ENCODE assay signal across 9 mouse cellular contexts in the genomic region with DNA sequence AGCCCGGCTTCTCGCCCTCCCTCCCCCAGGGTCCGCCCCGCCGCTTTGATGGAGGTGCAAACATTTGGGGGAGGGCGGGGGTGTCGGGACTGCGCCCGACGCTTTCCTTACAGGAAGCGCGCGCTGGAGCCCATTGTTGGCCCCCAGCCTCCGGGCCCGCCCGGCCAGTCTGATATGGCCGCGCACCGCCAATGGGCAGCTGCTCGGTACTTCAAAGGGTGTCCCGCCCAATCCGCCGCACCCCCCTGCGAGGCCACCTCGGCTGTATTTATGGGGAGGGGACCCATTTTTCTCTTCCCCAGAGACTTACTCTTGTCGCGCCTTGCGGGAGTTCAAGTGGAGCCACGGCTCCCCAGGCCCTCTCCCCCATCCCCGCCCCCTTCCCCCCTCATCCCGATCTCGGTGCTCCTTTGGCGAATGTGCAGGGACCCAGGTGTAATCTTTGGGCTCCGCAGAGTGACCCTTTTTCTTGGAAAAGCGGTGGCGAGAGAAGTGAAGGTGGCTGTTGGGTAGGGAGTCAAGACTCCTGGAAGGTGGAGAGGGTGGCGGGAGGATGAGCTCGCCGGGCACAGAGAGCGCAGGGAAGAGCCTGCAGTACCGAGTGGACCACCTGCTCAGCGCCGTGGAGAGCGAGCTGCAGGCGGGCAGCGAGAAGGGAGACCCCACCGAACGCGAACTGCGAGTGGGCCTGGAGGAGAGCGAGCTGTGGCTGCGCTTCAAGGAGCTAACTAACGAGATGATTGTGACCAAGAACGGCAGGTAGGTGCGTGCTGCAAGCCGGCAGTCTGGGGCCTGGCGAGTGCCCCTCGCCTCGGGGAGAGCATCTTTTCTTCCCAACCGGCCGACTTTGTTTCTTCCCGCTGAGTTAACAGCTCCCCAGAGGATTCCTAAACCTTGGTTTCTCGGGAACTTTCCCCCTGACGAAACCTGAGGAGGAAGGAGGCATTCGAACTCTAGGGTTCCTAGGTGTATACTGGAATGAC. TPM values are rescaled to one million over a fixed set of nuclear protein-coding genes. Genes with fewer than 3 reads are reported as not detected.
DNase-seq lines count a peak whose midpoint lies in the region; ATAC-seq and TF ChIP-seq lines count a peak whose summit lies in the region.
"Had no signal": no experiment of that assay in that cellular context is flagged by ENCODE, and none has a peak within 500 bp of the region (broad histone marks: within the 10 kb centered on the region; RNA-seq: fewer than 3 reads in every experiment).

A gene (plus strand): TSS at position 446 of the 983 bp plus-strand sequence.

- no peak for DNase-seq in kidney, postnatal 0 days (ENCODE audit: low spot score)
- DNase-seq in kidney, postnatal 14 days: no peak
- no peak for DNase-seq in gastrocnemius, postnatal 10 days
- DNase-seq in left cerebral cortex, postnatal 36 days (ENCODE audit: low spot score in 2 of 2): no peak

- peak within 1 kb of the TSS; percentile 45 for H3K4me2 ChIP-seq in kidney, postnatal 0 days (ENCODE audit: low read length)
- peak within 1 kb of the TSS; percentile 35 for H3K4me2 ChIP-seq in embryonic facial prominence, embryonic 15.5 days (replicated peaks)
- H3K4me2 ChIP-seq in intestine, embryonic 15.5 days (replicated peaks): peak within 1 kb of the TSS; percentile 49
- peak within 1 kb of the TSS; percentile 41 for H3K4me2 ChIP-seq in neural tube, embryonic 13.5 days

- TF ChIP-seq CTCF in kidney, postnatal 0 days (IDR thresholded peaks at IDR 0.05; ENCODE audit: low read depth): no peak

- no peak within 1 kb of the TSS for H3K9ac ChIP-seq in kidney, postnatal 0 days (ENCODE audit: low read depth, low read length)
- H3K9ac ChIP-seq in embryonic facial prominence, embryonic 15.5 days: no peak within 1 kb of the TSS
- H3K9ac ChIP-seq in intestine, embryonic 15.5 days: no peak within 1 kb of the TSS
- no peak within 1 kb of the TSS for H3K9ac ChIP-seq in neural tube, embryonic 13.5 days

- WGBS in kidney, postnatal 0 days: 1% methylated on average over 65 of the region's 65 CpGs
- under 1% methylated on average over 65 of the region's 65 CpGs for WGBS in embryonic facial prominence, embryonic 15.5 days
- under 1% methylated on average over 65 of the region's 65 CpGs for WGBS in intestine, embryonic 15.5 days
- WGBS in neural tube, embryonic 13.5 days: under 1% methylated on average over 63 of the region's 65 CpGs

- no peak within 1 kb of the TSS for H3K27ac ChIP-seq in kidney, postnatal 0 days
- no peak within 1 kb of the TSS for H3K27ac ChIP-seq in embryonic facial prominence, embryonic 15.5 days (replicated peaks)
- no peak within 1 kb of the TSS for H3K27ac ChIP-seq in intestine, embryonic 15.5 days
- no peak within 1 kb of the TSS for H3K27ac ChIP-seq in neural tube, embryonic 13.5 days (replicated peaks)

- H3K27me3 ChIP-seq in kidney, postnatal 0 days (ENCODE audit: insufficient read depth, low read length): peaks cover 83% of the 10 kb centered on the region
- peaks cover 100% of the 10 kb centered on the region for H3K27me3 ChIP-seq in embryonic facial prominence, embryonic 15.5 days
- H3K27me3 ChIP-seq in intestine, embryonic 15.5 days (replicated peaks): peaks cover 92% of the 10 kb centered on the region
- H3K27me3 ChIP-seq in neural tube, embryonic 13.5 days: peaks cover 100% of the 10 kb centered on the region

- peaks cover 12% of the 10 kb centered on the region; the same call in 1 of the 2 replicates for H3K4me1 ChIP-seq in kidney, postnatal 0 days (replicated peaks; ENCODE audit: insufficient read depth, low read length)
- peaks cover 13% of the 10 kb centered on the region for H3K4me1 ChIP-seq in embryonic facial prominence, embryonic 15.5 days
- H3K4me1 ChIP-seq in intestine, embryonic 15.5 days (replicated peaks): peaks cover 10% of the 10 kb centered on the region
- H3K4me1 ChIP-seq in neural tube, embryonic 13.5 days (replicated peaks): peaks cover 25% of the 10 kb centered on the region

- ATAC-seq in kidney, postnatal 0 days (replicated peaks; ENCODE audit: low FRiP score, low read depth): no peak
- ATAC-seq in embryonic facial prominence, embryonic 15.5 days (ENCODE audit: insufficient number of reproducible peaks, low FRiP score, low TSS enrichment, low read depth): no peak
- ATAC-seq in intestine, embryonic 15.5 days: no peak
- no peak for ATAC-seq in neural tube, embryonic 13.5 days (ENCODE audit: low read depth)
- ATAC-seq in activated CD4-positive, CD25-positive, alpha-beta regulatory T cell, adult 4 months: no peak

- H3K4me3 ChIP-seq in kidney, postnatal 0 days (replicated peaks; ENCODE audit: low read depth, low read length): peak within 1 kb of the TSS; percentile 15; the same call in 1 of the 2 replicates
- H3K4me3 ChIP-seq in embryonic facial prominence, embryonic 15.5 days (replicated peaks): peak within 1 kb of the TSS; percentile 14
- peak within 1 kb of the TSS; percentile 21 for H3K4me3 ChIP-seq in intestine, embryonic 15.5 days (replicated peaks)
- H3K4me3 ChIP-seq in neural tube, embryonic 13.5 days: peak within 1 kb of the TSS; percentile 24

- H3K9me3 ChIP-seq in kidney, postnatal 0 days (replicated peaks; ENCODE audit: low read length): no peaks in the 10 kb centered on the region
- no peaks in the 10 kb centered on the region for H3K9me3 ChIP-seq in embryonic facial prominence, embryonic 15.5 days (replicated peaks)
- H3K9me3 ChIP-seq in intestine, embryonic 15.5 days: no peaks in the 10 kb centered on the region
- no peaks in the 10 kb centered on the region for H3K9me3 ChIP-seq in neural tube, embryonic 13.5 days

- no peaks in the 10 kb centered on the region for H3K36me3 ChIP-seq in kidney, postnatal 0 days (ENCODE audit: insufficient read depth, low read length)
- H3K36me3 ChIP-seq in embryonic facial prominence, embryonic 15.5 days: no peaks in the 10 kb centered on the region
- H3K36me3 ChIP-seq in intestine, embryonic 15.5 days: no peaks in the 10 kb centered on the region
- H3K36me3 ChIP-seq in neural tube, embryonic 13.5 days: no peaks in the 10 kb centered on the region

- intact Hi-C loops in left cerebral cortex, postnatal 36 days (cut with DNase I): no loop called here

RNA-seq across cellular contexts. Expression of the gene that starts here (rescaled TPM):
- 0.17 TPM in 2 replicates for polyA plus RNA-seq in kidney, postnatal 0 days (2015; fragmentation: Nextera tagmentation; extraction: Ambion mirVana)
- polyA plus RNA-seq in embryonic facial prominence, embryonic 15.5 days (2015; fragmentation: Nextera tagmentation; extraction: Ambion mirVana): 0.26 and 0.94 TPM in 2 replicates
- polyA plus RNA-seq in intestine, embryonic 15.5 days (2015; fragmentation: Nextera tagmentation; extraction: Ambion mirVana): 0.30 and 0.45 TPM in 2 replicates
- 0.47 and 1.4 TPM in 2 replicates for polyA plus RNA-seq in neural tube, embryonic 13.5 days (2015; fragmentation: Nextera tagmentation; extraction: Ambion mirVana)
- not detected for total RNA-seq in gastrocnemius, postnatal 10 days (2021)
- not detected for total RNA-seq in left cerebral cortex, postnatal 36 days (2021)
- polyA plus RNA-seq in activated CD4-positive, CD25-positive, alpha-beta regulatory T cell, adult 4 months (2017; shearing (Covaris generic)): not detected
- total RNA-seq: layer of hippocampus, postnatal 14 days had no signal
